Mouse (Mus musculus) adrenal gland (tissue): ENCODE results near the gene Casp8ap2.

Experiments
- intact Hi-C: fragments of 180-260 bp; cut with DNase I; formaldehyde crosslinking; loops from one replicate; pipeline ENCODE4 v1.15.1; 2025

Gene Casp8ap2

DNA sequence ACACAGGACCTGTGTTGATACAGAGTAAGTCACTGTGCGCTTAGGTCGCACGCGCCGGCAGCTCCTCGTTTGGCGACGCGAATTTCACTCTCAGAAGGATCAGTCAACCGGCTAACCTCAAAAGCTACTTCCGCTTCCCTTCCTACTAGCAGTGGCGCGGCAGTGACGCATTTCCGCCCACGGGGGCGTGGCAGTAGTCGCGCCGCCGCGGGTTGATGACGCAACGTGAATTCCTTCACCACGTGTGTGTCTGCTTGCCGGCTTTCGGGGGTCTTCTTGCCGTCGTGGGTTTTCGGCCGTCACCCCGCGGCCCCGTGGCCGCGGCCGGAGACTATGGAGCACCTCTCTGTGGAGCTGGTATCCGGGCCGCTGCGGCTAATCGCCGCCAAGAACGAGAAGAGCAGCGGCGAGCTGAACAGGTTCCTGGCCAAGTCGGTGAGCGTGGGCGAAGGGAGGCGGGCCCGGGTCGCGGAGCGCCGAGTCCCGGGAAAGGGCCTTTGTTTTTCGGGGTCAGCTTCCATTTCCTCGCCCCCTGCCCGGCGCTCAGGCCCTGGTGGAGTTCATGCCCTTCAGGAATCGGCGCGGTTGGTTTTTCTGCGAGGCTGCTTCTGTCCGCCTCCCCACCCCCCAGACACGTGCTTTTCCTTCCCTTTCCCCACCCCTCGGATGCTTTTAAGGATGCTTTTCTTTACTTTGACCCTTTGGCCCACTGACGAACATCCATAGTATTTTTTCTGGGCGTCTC lies 41.8 kb downstream of the Casp8ap2 start, which contains the start of gene Mdn1:
TSS of gene Mdn1 (plus strand) at position 202 of the 745 bp plus-strand sequence.
- intact Hi-C loops = loop anchor here (5.0 kb wide), 1 partner anchor 375 kb away; the partner anchor contains the start of gene Ube2j1

DNA sequence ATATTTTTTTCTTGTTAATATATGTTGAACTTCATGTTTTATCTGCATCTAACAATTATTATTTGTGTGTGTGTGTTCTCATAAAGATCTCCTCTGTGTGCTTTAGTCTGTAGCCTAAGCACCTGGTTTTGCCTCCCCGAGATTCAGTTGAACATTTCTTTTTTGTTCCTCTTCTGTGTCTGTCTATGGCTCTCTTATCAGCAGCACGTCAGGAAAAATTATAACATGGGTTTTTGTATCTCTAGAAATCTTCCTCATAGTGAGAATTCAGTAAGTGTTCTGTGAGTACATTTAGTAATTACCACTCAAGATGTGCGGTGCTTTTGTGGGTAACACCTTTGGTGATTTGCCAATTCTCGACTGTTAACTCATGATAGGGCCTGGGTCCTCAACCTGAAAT lies 50.6 kb downstream of the Casp8ap2 start:
- intact Hi-C loops = no loop called here

DNA sequence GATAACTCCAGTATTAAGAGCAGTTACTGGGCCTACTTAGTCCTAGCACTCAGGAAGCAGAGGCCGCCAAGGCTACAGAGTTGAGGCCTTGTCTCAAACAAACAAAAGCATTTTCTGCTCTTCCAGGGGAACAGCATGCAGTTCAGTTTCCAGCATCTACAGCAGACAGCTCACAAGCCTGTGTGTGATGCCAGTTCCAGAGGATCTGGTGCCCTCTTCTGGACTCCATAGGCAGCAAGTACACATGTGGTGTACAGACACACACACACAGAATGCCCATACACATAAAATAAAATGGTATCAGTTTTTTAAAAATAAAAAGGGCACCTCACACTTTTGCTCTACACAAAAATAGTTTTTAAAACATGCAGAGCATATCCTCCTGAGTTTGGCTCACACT lies 53.0 kb downstream of the Casp8ap2 start:
- intact Hi-C loops = no loop called here

DNA sequence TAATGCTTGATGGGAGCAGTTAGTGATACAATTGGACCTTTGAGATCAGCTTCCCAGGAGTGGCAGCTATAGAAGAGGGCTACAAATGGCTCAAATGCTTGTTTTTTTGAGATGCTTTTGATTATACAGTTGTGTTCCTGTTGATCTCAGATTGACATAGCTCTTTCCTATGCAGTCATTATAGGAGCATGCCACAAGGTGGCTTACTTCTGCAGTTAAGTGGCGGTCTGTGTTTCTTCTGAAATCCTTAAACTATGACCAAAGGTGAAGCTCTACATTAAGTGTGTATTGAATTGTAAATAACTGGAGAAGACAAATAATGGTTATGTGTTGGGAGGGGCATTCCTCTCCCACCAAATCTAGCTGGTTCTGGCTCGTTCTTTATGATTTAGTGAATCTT lies 54.6 kb downstream of the Casp8ap2 start:
- intact Hi-C loops = no loop called here

DNA sequence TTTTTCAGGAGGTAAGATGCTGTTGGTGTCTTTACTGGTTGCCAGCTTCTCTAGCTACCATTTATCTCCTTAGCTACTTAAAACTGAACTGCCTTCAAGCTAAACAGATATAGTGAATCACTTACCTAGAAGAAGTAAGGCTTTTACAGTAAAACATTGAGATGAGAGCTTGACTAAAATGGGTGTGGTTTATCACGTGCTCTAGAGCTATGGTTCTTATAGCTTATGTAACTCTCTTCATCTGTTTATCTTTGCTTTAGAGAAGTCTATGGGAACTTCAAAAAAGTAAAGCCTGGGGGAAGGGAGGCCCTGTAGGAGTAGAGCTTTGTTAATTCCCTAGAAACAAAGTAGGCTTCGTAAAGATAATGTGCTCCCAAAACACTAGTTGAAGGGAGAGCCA lies 58.8 kb downstream of the Casp8ap2 start:
- intact Hi-C loops = no loop called here

DNA sequence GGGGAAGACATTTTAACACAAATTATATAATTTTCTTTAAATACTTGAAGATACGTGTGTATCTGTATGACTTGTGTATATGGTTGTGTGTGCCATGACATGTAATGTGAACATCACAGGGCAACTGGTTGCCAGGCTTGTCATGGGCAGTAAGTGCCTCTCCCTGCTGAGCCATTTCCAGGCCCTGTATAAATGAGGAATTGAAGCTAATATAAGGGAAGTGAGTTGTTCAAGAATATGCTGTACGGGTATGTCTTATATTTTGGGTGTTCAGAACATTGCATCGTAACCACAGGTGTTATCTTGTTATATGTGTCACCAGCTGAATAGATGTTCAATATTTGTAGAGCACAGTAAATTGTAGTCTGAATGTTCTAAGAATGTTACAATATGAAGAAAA lies 62.2 kb downstream of the Casp8ap2 start:
- intact Hi-C loops = no loop called here

DNA sequence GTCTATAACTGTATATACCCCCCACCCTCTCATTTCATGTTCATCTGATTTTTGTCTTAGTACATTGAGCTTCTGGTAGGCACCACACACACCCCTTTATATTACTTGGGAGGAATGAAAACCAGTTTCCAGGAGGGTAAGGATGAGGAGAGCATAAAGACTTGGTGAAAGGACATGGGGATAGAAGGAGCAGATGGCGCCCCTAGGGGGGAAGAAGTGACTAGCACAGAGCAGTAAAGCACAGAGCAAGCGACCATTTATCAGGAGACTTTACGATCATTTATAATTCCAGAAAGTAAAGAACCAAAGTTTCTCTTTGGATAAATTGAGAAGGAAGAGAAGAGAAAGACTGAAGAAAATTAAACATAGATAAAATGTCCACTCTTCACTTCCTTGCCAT lies 65.6 kb downstream of the Casp8ap2 start:
- intact Hi-C loops = no loop called here

DNA sequence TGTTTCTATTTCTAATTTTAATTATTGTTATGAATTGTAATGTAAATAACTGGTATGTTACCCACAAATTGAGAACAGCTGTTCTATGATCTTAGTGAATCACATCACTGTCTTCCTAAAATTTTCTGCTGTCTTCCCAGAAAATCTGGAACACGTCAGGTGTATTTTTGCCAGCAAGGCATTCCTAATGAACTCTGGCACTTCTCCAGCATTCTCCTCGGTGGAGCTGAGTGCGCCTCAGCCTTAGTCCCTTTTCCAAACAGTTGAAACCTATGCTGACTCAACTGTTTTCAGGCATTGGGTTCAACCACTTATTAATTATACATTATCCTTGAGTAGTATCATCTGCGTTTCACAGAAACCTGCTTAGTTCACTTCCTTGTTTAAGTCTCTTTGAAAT lies 67.2 kb downstream of the Casp8ap2 start:
- intact Hi-C loops = no loop called here

DNA sequence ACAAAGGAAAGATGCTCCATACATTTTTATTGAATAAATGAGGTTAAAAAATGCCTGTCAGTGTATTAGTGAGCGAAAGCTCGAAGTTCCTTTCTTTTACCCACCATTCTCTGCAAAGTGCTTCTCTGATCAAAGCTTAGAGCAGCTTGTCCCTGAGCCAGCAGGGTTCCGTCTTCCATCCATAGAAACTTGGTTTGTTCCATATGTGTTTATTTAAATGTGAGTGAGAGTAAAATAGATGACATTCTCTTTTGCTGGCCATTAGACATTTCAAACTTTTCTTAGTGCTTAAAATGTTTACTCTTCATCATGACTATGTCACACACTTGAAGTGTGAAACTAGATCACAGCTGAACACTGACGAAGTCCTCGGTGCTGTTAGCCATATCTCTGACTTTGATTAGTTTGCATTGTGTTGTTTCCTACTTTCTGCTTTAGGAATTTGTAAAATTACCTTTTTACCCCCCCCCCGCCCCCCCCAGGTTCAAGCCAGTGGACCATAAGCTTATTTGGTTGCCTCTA lies 67.9 kb downstream of the Casp8ap2 start:
- intact Hi-C loops = no loop called here
